Mouse (Mus musculus): ENCODE results near the gene Prdm2. TPM values are rescaled to one million over a fixed set of nuclear protein-coding genes. Genes with fewer than 3 reads are reported as not detected.

Gene Prdm2
- total RNA-seq, 1 experiment = 11.0 TPM

- peak overlapping the region; percentile 2 to 22; a peak in 2 of 4 replicates for H3K4me3 ChIP-seq (ENCODE audit: insufficient read depth in 1 of 2, low read depth in 1 of 2, low read length in 2 of 2, poor library complexity in 1 of 2, severe bottlenecking in 1 of 2)
- DNase-seq (ENCODE audit: low read depth, low spot score) = no peak
- TF ChIP-seq ZC3H11A (IDR thresholded peaks at IDR 0.05; ENCODE audit: borderline replicate concordance, low read depth, low read length) (no peak), HCFC1 (IDR thresholded peaks at IDR 0.05; ENCODE audit: borderline replicate concordance, insufficient read depth, low read length) (no peak), MAFK (IDR thresholded peaks at IDR 0.05; ENCODE audit: insufficient read depth, low read depth, low read length) (no peak), CHD2 (IDR thresholded peaks at IDR 0.05; ENCODE audit: low read depth, low read length) (no peak), ZNF384 (IDR thresholded peaks at IDR 0.05; ENCODE audit: low read depth, low read length) (no peak)
- peak overlapping the region; percentile 72; the same call in 1 of the 2 replicates for H3K9ac ChIP-seq (ENCODE audit: insufficient read depth, low read depth, low read length, poor library complexity, severe bottlenecking)
- H3K9me3 ChIP-seq (ENCODE audit: control insufficient read depth, insufficient read depth, low read depth, low read length) = no peaks in the 10 kb centered on the region
- H3K36me3 ChIP-seq (ENCODE audit: control insufficient read depth, insufficient read depth, low read length, poor library complexity, severe bottlenecking) = no peaks in the 10 kb centered on the region
- H3K27ac ChIP-seq (ENCODE audit: insufficient read depth, low read depth, low read length, poor library complexity, severe bottlenecking) = peak overlapping the region; percentile 87
- in situ Hi-C loops (cut with MboI; ENCODE audit: low sequenced_read_pairs in 2 of 2, unreplicated experiment in 2 of 2) = no loop called here
- no peaks in the 10 kb centered on the region for H3K4me1 ChIP-seq (ENCODE audit: control insufficient read depth in 2 of 2, insufficient read depth in 2 of 2, low read length in 2 of 2, poor library complexity in 1 of 2)
These were observed 26.3 kb upstream of the Prdm2 start for GRCm38 (mm10) chr4:143239117-143239516.

GRCm38 (mm10) chr4:143238241-143239031 lies 25.6 kb upstream of the Prdm2 start:
- TF ChIP-seq ZC3H11A (IDR thresholded peaks at IDR 0.05; ENCODE audit: borderline replicate concordance, low read depth, low read length) (0 out of 2 replicates have a peak, but pooled peaks have one; percentile 38), CHD2 (IDR thresholded peaks at IDR 0.05; ENCODE audit: low read depth, low read length) (no peak)
- in situ Hi-C loops (cut with MboI; ENCODE audit: low sequenced_read_pairs in 2 of 2, unreplicated experiment in 2 of 2) = no loop called here
- H3K4me3 ChIP-seq (ENCODE audit: insufficient read depth in 1 of 2, low read depth in 1 of 2, low read length in 2 of 2, poor library complexity in 1 of 2, severe bottlenecking in 1 of 2) = peak overlapping the region in 1 of 2 experiments; percentile 28; a peak in 2 of 4 replicates

DNA sequence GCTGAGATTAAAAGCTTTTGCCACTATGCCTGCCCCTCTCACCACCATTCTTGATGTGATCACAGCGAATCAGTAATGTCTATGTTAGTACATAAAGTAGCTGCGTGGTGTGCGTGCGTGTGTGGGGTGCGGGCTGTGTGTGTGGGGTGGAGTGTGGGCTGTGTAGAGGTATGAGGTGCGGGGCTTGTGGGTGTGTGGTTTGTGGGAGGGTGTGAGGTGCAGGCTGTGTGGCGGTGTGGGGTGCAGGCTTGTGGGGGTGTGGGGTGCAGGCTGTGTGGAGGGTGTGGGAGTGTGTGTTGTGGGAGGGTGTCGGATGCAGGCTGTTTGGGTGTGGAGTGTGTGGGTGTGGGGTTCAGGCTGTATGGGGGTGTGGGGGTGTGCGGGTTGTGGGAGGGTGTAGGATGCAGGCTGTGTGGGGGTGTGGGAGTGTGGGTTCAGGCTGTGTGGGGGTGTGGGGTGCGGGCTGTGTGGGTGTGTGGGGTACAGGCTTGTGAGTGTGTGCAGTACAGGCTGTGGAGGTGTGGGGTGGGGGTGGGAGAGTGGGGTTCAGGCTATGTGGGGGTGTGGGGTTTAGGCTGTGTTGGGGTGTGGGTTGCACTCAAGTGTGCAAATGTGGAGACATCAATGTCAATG lies 19.1 kb upstream of the Prdm2 start:
- TF ChIP-seq MAFK (IDR thresholded peaks at IDR 0.05; ENCODE audit: insufficient read depth, low read depth, low read length) (no peak), ZNF384 (IDR thresholded peaks at IDR 0.05; ENCODE audit: low read depth, low read length) (no peak), HCFC1 (IDR thresholded peaks at IDR 0.05; ENCODE audit: borderline replicate concordance, insufficient read depth, low read length) (no peak), CHD2 (IDR thresholded peaks at IDR 0.05; ENCODE audit: low read depth, low read length) (no peak), ZC3H11A (IDR thresholded peaks at IDR 0.05; ENCODE audit: borderline replicate concordance, low read depth, low read length) (no peak)
- in situ Hi-C loops (cut with MboI; ENCODE audit: low sequenced_read_pairs in 2 of 2, unreplicated experiment in 2 of 2) = no loop called here
- no peak overlapping the region for H3K27ac ChIP-seq (ENCODE audit: insufficient read depth, low read depth, low read length, poor library complexity, severe bottlenecking)
- peaks cover 5 to 6% of the 10 kb centered on the region in 2 experiments; a peak in 3 of 4 replicates for H3K4me1 ChIP-seq (ENCODE audit: control insufficient read depth in 2 of 2, insufficient read depth in 2 of 2, low read length in 2 of 2, poor library complexity in 1 of 2)
- H3K36me3 ChIP-seq (ENCODE audit: control insufficient read depth, insufficient read depth, low read length, poor library complexity, severe bottlenecking) = no peaks in the 10 kb centered on the region
- no peak for DNase-seq (ENCODE audit: low read depth, low spot score)
- no peak overlapping the region for H3K4me3 ChIP-seq (ENCODE audit: insufficient read depth in 1 of 2, low read depth in 1 of 2, low read length in 2 of 2, poor library complexity in 1 of 2, severe bottlenecking in 1 of 2)
- H3K9me3 ChIP-seq (ENCODE audit: control insufficient read depth, insufficient read depth, low read depth, low read length) = no peaks in the 10 kb centered on the region
- no peak overlapping the region for H3K9ac ChIP-seq (ENCODE audit: insufficient read depth, low read depth, low read length, poor library complexity, severe bottlenecking)

More at GRCm38 (mm10) chr4:143238241-143239031, 25.6 kb upstream of the Prdm2 start:
- Histone ChIP-seq H3K27ac (ENCODE audit: insufficient read depth, low read depth, low read length, poor library complexity, severe bottlenecking) (peak overlapping the region; percentile 87; the same call in 1 of the 2 replicates), H3K36me3 (ENCODE audit: control insufficient read depth, insufficient read depth, low read length, poor library complexity, severe bottlenecking) (no peaks in the 10 kb centered on the region), H3K9me3 (ENCODE audit: control insufficient read depth, insufficient read depth, low read depth, low read length) (no peaks in the 10 kb centered on the region), H3K4me1 (ENCODE audit: control insufficient read depth in 2 of 2, insufficient read depth in 2 of 2, low read length in 2 of 2, poor library complexity in 1 of 2) (no peaks in the 10 kb centered on the region), H3K9ac (ENCODE audit: insufficient read depth, low read depth, low read length, poor library complexity, severe bottlenecking) (no peak overlapping the region)
- peak; percentile 78 for DNase-seq (ENCODE audit: low read depth, low spot score)

DNA sequence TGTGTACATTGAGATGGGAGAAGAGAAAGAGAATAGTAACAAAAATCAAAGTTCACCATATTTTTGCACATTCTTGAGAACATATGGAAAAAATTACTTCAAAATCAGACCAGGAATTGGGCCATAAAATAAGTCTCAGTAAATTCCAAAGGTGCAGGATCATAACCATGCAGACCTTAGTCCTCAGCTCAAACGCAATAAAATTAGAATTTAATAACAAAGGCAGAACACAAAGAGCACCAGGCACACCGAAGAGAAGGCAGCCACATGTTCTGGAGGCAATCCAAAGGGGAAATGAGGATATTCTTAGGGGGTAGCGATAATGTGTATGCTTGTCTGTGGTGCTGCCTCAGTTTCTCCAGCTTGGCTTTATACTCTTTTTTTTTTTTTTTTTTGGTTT lies 18.3 kb upstream of the Prdm2 start:
- Histone ChIP-seq H3K9me3 (ENCODE audit: control insufficient read depth, insufficient read depth, low read depth, low read length) (no peaks in the 10 kb centered on the region), H3K9ac (ENCODE audit: insufficient read depth, low read depth, low read length, poor library complexity, severe bottlenecking) (no peak overlapping the region), H3K36me3 (ENCODE audit: control insufficient read depth, insufficient read depth, low read length, poor library complexity, severe bottlenecking) (no peaks in the 10 kb centered on the region), H3K4me1 (ENCODE audit: control insufficient read depth in 2 of 2, insufficient read depth in 2 of 2, low read length in 2 of 2, poor library complexity in 1 of 2) (peaks cover 5 to 6% of the 10 kb centered on the region in 2 experiments; a peak in 3 of 4 replicates), H3K27ac (ENCODE audit: insufficient read depth, low read depth, low read length, poor library complexity, severe bottlenecking) (no peak overlapping the region), H3K4me3 (ENCODE audit: insufficient read depth in 1 of 2, low read depth in 1 of 2, low read length in 2 of 2, poor library complexity in 1 of 2, severe bottlenecking in 1 of 2) (no peak overlapping the region)
- in situ Hi-C loops (cut with MboI; ENCODE audit: low sequenced_read_pairs in 2 of 2, unreplicated experiment in 2 of 2) = no loop called here
- TF ChIP-seq ZC3H11A (IDR thresholded peaks at IDR 0.05; ENCODE audit: borderline replicate concordance, low read depth, low read length) (no peak), HCFC1 (IDR thresholded peaks at IDR 0.05; ENCODE audit: borderline replicate concordance, insufficient read depth, low read length) (no peak), ZNF384 (IDR thresholded peaks at IDR 0.05; ENCODE audit: low read depth, low read length) (no peak), MAFK (IDR thresholded peaks at IDR 0.05; ENCODE audit: insufficient read depth, low read depth, low read length) (no peak), CHD2 (IDR thresholded peaks at IDR 0.05; ENCODE audit: low read depth, low read length) (no peak)
- DNase-seq (ENCODE audit: low read depth, low spot score) = no peak
